Mouse (Mus musculus) adrenal gland, postnatal 25 days (tissue): ENCODE measurements around the gene Hcn2. TPM values are rescaled to one million over a fixed set of nuclear protein-coding genes. Genes with fewer than 3 reads are reported as not detected.
"Not testable (repeated sequence)": the region's sequence is repeated elsewhere in the genome, so short reads cannot be mapped to it uniquely, and the experiment has no call there.

Experiments used
- DNase-seq: peaks from one replicate; pipeline ENCODE4 v3.0.0; 2021; ENCODE audit warnings: mixed read lengths
- total RNA-seq: library from RNA; stranded (reverse); gene quantifications from 2 replicates; pipeline ENCODE4 v1.2.3, GENCODE M21; 2021

The Hcn2 gene
- total RNA-seq, 1 experiment from 2014 or later: 7.7 TPM

- no peak for DNase-seq
These were observed 29.0 kb downstream of the Hcn2 start for GRCm38 (mm10) chr10:79745411-79745810.

DNA sequence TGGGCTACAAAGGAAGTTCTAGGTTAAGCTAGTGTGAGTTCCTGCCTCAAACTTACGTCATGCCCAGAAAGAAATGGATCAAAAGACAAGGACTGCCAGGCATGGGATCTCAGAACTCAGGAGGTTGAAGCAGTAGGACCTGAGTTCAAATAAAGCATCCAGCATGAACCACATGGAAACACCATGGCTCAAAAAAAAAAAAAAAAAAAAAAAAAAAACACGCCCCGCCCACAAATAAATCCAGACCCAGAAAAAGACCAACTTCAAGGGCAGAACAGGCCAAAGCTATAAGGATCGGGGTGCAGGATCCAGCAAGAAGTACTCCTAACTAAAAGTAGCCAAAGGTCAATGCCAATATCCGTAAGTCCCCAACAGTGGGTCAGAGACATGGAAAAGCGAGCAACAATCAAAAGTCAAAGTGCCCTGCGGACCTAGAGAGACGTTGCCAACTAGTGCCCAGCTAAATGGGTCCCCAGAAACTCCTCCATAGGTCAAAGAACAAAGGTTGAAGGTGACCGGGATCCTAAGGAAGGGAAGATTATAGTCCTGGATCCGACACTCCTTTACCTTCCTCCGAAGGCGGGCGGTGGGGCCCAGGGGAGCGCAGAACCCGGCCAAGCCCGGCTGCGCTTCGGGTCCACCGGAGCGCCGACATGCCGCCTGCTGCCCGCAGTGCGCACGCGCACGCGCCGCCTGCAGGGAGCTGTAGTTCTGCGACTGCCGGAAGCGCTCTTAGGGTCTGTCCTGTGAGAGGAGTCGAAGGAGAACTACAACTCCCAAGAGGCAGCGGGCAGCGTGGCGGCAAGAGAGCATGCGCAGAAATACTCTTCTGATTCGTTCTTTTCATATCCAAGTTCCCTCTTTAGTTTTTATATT, 29.7 kb downstream of the Hcn2 start, which contains the start of gene Polrmt:
Gene Polrmt, minus strand, starts transcription at position 684 of the 876 bp plus-strand sequence.
- DNase-seq: peak; percentile 92

GRCm38 (mm10) chr10:79746774-79747151, 30.3 kb downstream of the Hcn2 start:
- no peak for DNase-seq

- DNase-seq: no peak
These were observed 32.1 kb downstream of the Hcn2 start for GRCm38 (mm10) chr10:79748496-79748895.

- DNase-seq: peak; percentile 85
These were observed 38.6 kb downstream of the Hcn2 start, which contains the start of gene Fgf22 for GRCm38 (mm10) chr10:79754856-79755516. Gene Fgf22, plus strand, starts transcription at chr10:79755076.

DNA sequence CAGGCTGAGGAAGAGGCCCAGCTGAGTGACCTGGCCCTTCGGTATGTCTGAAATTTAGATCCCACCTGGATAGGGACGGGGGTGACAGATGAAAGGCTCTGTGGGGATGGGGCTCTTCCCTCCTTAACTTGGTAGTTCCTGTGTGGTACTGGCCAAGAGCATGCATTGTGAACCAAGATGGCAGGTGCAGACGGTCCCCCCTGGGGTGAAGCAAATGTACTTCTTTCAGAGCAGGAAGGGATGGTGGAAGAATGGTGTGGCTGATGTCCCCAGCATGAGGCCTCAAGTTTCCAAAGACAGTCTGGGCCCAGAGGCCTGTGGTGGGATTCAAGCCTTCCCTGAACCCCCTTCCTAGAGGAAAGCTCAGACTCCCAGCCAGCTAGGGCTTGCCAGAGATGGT, 39.4 kb downstream of the Hcn2 start:
- DNase-seq: no peak

GRCm38 (mm10) chr10:79756660-79757059, 40.2 kb downstream of the Hcn2 start:
- no peak for DNase-seq

GRCm38 (mm10) chr10:79759675-79760074, 43.2 kb downstream of the Hcn2 start:
- not testable (repeated sequence) for DNase-seq

DNA sequence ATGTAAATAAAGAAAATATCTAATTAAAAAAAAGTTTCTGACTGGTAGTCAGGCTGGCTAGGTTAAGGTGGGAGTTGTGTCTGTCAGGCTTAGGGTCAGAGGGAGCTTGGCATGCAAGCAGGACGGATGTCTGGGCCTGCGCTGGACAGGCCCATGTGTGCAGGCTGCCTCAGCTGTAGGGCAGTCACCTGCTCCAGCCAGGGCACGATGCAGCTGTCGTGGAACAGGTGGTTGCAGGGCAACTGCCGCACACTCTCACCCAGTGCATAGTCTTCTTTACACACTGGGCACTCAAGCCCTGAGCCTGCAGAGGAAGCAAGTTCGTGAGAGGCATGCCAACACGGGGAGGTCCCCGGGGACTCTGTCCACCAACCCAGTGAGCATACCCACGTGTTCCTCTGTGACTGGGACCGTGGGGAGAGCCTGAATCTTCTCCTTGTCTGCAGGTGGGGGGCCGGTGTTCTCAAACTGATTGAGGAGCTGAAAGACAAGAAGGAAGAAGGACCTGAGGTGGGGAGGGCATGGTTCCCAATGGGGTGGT, 44.2 kb downstream of the Hcn2 start:
- no peak for DNase-seq

DNA sequence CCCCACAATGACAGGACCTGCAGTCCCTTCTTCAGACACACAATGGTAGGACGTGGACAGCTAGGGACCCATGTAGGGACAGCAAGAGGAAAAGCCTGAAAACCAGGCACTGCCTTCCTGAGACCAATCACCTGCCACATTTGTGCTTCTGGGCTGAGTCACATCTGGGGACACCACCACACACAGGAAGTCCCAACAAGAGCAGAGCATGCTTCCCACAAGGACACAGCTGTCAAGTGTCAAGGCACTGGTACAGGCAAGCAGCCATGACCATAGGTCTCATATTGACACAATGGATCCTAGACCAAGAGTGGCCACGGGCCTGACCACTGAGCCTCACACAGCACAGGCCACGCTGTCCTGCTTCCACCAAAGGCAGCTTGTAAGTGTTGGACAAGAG, 46.4 kb downstream of the Hcn2 start:
- no peak for DNase-seq

GRCm38 (mm10) chr10:79764234-79764633, 47.8 kb downstream of the Hcn2 start:
- DNase-seq: no peak

DNA sequence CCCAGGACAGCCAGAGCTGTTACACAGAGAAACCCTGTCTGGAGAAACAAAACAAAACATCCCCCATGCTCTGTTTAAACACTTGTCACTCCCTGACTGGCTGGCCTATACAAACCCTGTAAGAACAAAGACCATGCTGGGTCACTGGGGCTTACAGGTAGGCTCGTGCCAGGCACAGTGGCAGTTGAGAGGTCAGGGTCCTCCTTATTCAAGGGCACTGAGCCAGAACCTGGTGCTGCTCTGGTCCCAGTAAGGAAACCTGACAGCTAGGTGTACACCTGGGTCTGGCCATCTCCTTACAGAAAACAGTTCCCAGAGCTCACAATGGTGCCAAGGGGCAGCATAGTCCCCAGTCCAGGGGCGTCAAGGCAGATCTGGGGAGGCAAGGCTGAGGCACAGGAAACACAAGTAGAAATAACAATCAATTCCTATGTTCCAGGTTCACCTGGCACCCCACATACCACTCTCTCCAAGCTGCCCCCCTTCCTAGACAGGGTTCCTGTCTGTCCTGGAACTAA, 48.9 kb downstream of the Hcn2 start:
- DNase-seq: no peak

DNA sequence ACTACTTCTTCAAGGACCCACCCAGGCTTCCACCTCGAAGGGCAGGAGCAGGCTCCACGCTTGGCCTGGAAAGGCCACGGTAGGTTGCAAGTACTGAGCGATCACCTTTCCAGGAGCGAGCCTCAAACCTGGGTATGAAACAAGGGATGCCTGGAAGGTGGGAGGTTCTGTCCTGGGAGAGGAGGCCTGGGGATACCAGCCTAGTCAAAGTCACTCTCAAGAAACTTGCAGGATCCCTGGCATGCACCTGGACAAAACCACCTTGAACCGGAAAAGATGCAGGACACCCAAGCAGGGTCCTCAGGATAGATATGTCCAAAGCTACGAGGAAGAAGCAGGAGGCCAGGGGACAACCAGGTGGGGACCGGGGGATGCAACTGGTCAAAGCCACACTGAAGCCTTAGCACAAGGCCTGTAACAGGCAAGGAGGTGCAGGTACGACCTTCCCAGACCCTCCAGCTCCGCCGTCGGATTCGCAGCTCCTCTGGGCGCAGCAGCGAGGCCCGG, 49.6 kb downstream of the Hcn2 start:
- no peak for DNase-seq

DNA sequence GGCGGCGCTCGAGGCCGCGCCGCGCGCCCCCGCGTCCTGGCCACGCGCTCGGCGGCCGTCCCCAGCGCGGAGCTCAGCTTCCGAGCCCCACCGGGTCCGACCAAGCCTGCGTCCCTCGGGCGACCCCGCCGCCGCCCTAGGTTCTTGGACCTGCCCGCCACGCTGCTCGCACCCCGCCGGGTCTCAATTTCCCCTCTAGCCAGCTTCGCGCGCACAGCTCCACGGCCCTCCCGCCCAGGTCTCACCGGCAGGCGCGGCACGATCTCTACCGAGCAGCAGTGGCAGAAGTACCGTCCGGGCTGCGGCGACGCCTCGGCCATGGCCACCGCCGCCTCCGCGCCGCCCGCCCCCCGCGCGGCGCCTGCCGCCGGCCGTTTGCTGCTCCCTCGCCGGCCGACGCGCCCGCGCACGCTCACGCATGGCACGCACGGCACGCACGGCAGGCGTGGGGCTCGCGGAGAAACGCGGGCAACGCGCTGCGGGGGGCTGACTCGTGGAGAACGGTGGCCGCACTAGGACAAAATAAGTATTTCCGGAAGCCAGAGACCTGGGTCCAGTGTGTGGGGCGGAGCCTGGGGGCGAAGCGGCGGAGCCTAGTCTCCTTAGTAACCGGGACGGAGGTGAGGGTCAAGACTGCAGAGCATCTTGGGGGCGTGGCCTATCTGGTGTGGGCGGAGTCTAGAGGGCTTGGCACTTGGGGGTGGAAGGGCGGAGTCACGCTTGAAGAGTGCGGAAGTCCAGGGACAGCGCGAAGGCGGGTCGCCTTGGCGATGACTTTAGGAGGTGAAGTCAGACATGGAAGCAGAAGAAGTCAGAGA, 50.3 kb downstream of the Hcn2 start, which contains the start of gene Rnf126:
Gene Rnf126, minus strand, starts transcription at position 445 of the 818 bp plus-strand sequence.
- DNase-seq: peak; percentile 99

GRCm38 (mm10) chr10:79767372-79768244, 51.2 kb downstream of the Hcn2 start:
- peak; percentile 94 for DNase-seq

DNA sequence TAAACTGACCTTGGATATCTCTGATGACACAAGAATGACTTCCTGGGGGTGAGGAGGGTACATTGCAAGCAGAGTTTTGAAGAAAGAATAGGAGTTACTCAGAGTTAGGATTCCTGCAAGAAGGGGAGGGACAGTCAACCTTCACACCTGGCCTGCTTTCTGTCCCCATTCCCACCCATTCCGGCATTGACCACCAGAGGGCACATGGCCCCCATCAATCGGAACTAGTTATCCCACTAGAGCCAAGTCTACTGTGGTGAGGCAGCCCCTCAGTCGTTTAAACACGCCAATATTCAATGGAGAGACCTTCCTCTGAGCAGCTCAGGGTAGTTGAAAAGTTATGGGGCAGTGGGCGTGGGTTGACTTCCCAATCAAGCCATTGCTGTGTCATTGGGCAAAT, 52.0 kb downstream of the Hcn2 start:
- DNase-seq: peak; percentile 71

DNA sequence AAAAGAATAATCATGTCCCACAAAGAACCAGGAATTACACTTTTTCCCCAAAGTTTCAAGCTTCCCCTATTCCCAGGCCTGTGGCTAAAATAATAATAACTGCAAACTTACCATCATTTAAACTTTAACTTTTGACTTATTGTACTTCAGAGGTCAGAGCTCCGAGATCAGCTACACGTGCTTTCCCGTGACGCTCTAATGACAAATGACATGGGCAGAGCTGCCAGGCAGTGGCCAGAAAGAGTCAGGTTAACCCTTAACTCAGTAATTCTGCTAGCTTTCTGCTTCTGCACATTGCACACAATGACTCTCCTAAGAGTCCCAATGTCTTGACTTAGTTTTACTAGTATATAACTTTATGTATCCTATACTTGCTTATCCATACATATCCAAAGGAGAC, 52.9 kb downstream of the Hcn2 start:
- DNase-seq: no peak

DNA sequence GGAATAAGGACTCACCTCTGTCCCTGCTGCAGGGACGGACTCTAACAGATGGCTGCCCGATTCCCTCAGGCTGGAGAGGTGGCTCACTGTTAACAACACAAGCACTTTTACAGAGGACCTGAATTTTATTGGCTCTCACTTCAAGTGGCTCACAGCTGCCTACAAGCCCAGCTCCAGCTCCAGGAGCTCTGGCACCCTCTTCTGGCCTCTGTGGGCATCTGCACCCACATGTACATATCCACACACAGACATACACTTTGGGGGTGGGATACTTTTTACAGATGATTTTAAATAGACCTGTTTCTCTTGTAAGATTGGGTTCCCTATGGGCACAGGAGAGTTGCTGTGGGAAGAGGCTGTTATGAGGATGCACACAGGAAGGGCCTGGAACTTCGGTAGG, 55.9 kb downstream of the Hcn2 start:
- DNase-seq: no peak

DNA sequence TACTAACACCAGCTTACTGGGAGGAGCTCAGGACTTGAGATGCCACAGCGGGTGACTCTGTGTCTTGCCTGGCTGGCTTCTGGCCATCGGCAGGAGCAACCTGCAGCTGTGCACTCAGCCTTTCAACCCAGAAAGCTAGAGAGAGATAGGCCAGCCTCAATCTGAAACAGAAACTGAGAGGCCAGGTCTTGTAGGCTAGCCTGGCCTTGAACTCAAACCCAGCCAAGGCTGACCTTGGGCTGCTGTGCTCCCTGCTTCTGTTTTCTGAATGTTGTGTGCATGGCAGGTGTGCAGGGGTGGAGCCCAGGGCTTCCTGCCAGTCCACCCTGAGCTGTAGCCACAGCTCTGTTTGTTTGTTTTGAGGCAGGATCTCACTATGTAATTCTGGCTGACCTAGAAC, 56.8 kb downstream of the Hcn2 start:
- DNase-seq: no peak

DNA sequence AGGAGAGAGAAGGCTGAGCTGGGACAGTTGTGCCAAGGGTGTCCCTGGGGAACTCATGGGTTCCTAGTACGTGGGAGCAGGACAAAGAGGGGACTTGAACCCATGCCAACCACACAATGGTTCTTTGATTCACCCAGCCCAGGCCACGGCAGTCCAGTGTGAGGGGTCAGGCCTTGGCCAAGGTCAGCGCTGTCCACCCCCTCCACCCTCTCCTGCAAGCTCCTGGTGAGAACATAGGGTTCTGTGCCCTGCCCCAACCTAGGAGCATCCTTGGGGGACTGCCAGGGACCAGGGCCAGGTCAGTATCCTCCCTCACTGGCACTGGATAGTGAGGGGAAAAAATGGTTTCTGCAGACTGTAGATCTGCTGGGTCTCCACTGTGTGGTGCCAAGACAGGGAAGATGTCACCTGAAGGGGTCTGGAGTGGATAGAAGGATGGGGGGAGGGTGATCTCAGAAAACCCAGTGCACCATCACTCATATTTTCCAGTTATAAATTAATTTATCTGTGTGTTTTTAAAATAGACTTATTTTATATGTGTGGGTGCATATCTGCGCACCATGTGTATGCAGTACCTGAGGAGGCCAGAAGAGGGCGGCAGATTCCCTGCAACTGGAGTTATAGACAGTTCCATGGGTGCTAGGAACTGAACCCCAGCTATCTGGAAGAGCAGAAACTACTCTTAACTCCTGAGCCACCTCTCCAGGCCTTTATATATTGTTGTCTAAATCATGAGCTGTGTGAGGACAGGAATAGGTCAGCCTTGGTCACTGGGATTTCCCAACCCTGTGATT, 58.2 kb downstream of the Hcn2 start:
- no peak for DNase-seq
